In the genomic region with DNA sequence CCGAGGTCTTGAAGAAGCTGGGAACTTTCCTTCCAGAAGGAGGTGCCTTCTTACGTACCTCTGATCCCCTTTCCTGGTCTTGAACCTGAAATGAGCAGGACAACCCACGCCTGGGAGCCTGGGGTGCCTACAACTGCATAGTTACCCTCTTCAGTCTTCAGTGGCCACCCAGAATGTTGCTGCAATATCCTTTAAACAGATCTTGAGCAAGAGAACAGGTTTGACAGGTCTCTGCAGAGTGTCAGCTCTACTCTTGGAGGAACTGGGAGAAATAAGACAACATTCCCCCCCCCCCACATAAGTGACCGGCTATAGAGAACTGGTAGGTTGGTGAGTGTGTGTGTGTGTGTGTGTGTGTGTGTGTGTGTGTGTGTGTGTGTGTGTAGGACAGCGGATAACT, we compare ENCODE assay signal across 21 mouse cellular contexts.
DNase-seq lines count a peak whose midpoint lies in the region; ATAC-seq and TF ChIP-seq lines count a peak whose summit lies in the region.
"Had no signal": no experiment of that assay in that cellular context is flagged by ENCODE, and none has a peak within 500 bp of the region (broad histone marks: within the 10 kb centered on the region; RNA-seq: fewer than 3 reads in every experiment).

No protein-coding gene starts in this region.

- H3K36me3 ChIP-seq in intestine, embryonic 15.5 days: no peaks in the 10 kb centered on the region
- no peaks in the 10 kb centered on the region for H3K36me3 ChIP-seq in intestine, postnatal 0 days (ENCODE audit: control insufficient read depth, insufficient read depth)
- no peaks in the 10 kb centered on the region for H3K36me3 ChIP-seq in lung, embryonic 14.5 days (ENCODE audit: insufficient read depth)
- no peaks in the 10 kb centered on the region for H3K36me3 ChIP-seq in hindbrain, embryonic 11.5 days (ENCODE audit: control insufficient read depth, insufficient read depth, low read length)
- H3K36me3 ChIP-seq: hindbrain, embryonic 13.5 days; limb, embryonic 12.5 days; liver, embryonic 12.5 days had no signal

- WGBS in intestine, embryonic 15.5 days: 53% methylated on average over 5 of the region's 5 CpGs
- 55% methylated on average over 5 of the region's 5 CpGs for WGBS in intestine, postnatal 0 days
- 59% methylated on average over 5 of the region's 5 CpGs for WGBS in lung, embryonic 14.5 days
- WGBS in hindbrain, embryonic 11.5 days: 79% methylated on average over 5 of the region's 5 CpGs

- no peak overlapping the region for H3K4me2 ChIP-seq in intestine, embryonic 15.5 days (replicated peaks)
- no peak overlapping the region for H3K4me2 ChIP-seq in intestine, postnatal 0 days (replicated peaks; ENCODE audit: low read depth)
- H3K4me2 ChIP-seq in lung, embryonic 14.5 days: no peak overlapping the region
- no peak overlapping the region for H3K4me2 ChIP-seq in hindbrain, embryonic 11.5 days (replicated peaks; ENCODE audit: low read depth, low read length)
- H3K4me2 ChIP-seq: forebrain, embryonic 13.5 days; hindbrain, embryonic 13.5 days; limb, embryonic 12.5 days; liver, embryonic 12.5 days; midbrain, embryonic 11.5 days had no signal

- DNase-seq in fat pad, adult 2 months (ENCODE audit: extremely low read depth, low read depth, low spot score): peak; percentile 37
- DNase-seq in lung, embryonic 14.5 days: peak; percentile 48
- peak; percentile 77 for DNase-seq in lung, postnatal 25 days (ENCODE audit: low spot score)
- DNase-seq in hindbrain, embryonic 11.5 days (ENCODE audit: low spot score): no peak
- no peak for DNase-seq in testis, postnatal 10 days (ENCODE audit: low spot score)
- DNase-seq: adrenal gland, postnatal 25 days; cerebellum, adult 9-10 months; gastrocnemius, adult 2 months; heart, adult 18-20 months; kidney, adult 8-10 months; kidney, postnatal 14 days had no signal

- peak; percentile 50 for ATAC-seq in intestine, embryonic 15.5 days
- no peak; the same call in 1 of the 2 replicates for ATAC-seq in intestine, postnatal 0 days
- ATAC-seq in lung, embryonic 14.5 days (ENCODE audit: insufficient read depth): peak; percentile 41
- no peak for ATAC-seq in erythroblast, adult 5-6 weeks (replicated peaks; ENCODE audit: low FRiP score, poor library complexity, severe bottlenecking)
- ATAC-seq in hindbrain, embryonic 11.5 days (ENCODE audit: low FRiP score): no peak
- ATAC-seq: forebrain, embryonic 13.5 days; liver, embryonic 12.5 days had no signal

- no peak overlapping the region for H3K9ac ChIP-seq in intestine, embryonic 15.5 days
- H3K9ac ChIP-seq in intestine, postnatal 0 days (ENCODE audit: low read depth, low read length): no peak overlapping the region
- H3K9ac ChIP-seq in lung, embryonic 14.5 days: no peak overlapping the region
- H3K9ac ChIP-seq in hindbrain, embryonic 11.5 days (ENCODE audit: low read depth, low read length): no peak overlapping the region
- H3K9ac ChIP-seq: forebrain, embryonic 13.5 days; hindbrain, embryonic 13.5 days; limb, embryonic 12.5 days; liver, embryonic 12.5 days had no signal

- peaks cover 7% of the 10 kb centered on the region; the same call in 1 of the 2 replicates for H3K4me1 ChIP-seq in intestine, embryonic 15.5 days (replicated peaks)
- no peaks in the 10 kb centered on the region for H3K4me1 ChIP-seq in intestine, postnatal 0 days (replicated peaks; ENCODE audit: control insufficient read depth, insufficient read depth, low read length)
- no peaks in the 10 kb centered on the region for H3K4me1 ChIP-seq in lung, embryonic 14.5 days (ENCODE audit: insufficient read depth)
- H3K4me1 ChIP-seq in hindbrain, embryonic 11.5 days (replicated peaks; ENCODE audit: control insufficient read depth, insufficient read depth, low read length): no peaks in the 10 kb centered on the region
- H3K4me1 ChIP-seq: limb, embryonic 12.5 days; liver, embryonic 12.5 days had no signal

- no peak overlapping the region for H3K4me3 ChIP-seq in intestine, embryonic 15.5 days (replicated peaks)
- H3K4me3 ChIP-seq in intestine, postnatal 0 days (ENCODE audit: low read depth, low read length): no peak overlapping the region
- no peak overlapping the region for H3K4me3 ChIP-seq in lung, embryonic 14.5 days (ENCODE audit: low read depth, low read length)
- H3K4me3 ChIP-seq in hindbrain, embryonic 11.5 days (ENCODE audit: low read depth, low read length): no peak overlapping the region
- H3K4me3 ChIP-seq: forebrain, embryonic 13.5 days; gastrocnemius, adult 2 months; hindbrain, embryonic 13.5 days; limb, embryonic 12.5 days; liver, embryonic 12.5 days had no signal

- no peaks in the 10 kb centered on the region for H3K27me3 ChIP-seq in intestine, embryonic 15.5 days (replicated peaks)
- no peaks in the 10 kb centered on the region for H3K27me3 ChIP-seq in intestine, postnatal 0 days (replicated peaks; ENCODE audit: control insufficient read depth, insufficient read depth, low read length)
- no peaks in the 10 kb centered on the region for H3K27me3 ChIP-seq in lung, embryonic 14.5 days (ENCODE audit: insufficient read depth, low read length)
- no peaks in the 10 kb centered on the region for H3K27me3 ChIP-seq in hindbrain, embryonic 11.5 days (ENCODE audit: control insufficient read depth, insufficient read depth, low read length)
- H3K27me3 ChIP-seq: forebrain, embryonic 13.5 days; hindbrain, embryonic 13.5 days; limb, embryonic 12.5 days; liver, embryonic 12.5 days had no signal

- H3K9me3 ChIP-seq in intestine, embryonic 15.5 days: no peaks in the 10 kb centered on the region
- H3K9me3 ChIP-seq in intestine, postnatal 0 days (ENCODE audit: control insufficient read depth): no peaks in the 10 kb centered on the region
- H3K9me3 ChIP-seq in lung, embryonic 14.5 days (ENCODE audit: low read depth, low read length): no peaks in the 10 kb centered on the region
- H3K9me3 ChIP-seq in hindbrain, embryonic 11.5 days (ENCODE audit: control insufficient read depth, low read length): no peaks in the 10 kb centered on the region
- H3K9me3 ChIP-seq: forebrain, embryonic 13.5 days; hindbrain, embryonic 13.5 days; limb, embryonic 12.5 days; liver, embryonic 12.5 days had no signal

- TF ChIP-seq CTCF in intestine, postnatal 0 days (IDR thresholded peaks at IDR 0.05; ENCODE audit: low read depth): no peak
- no peak for TF ChIP-seq CTCF in lung, embryonic 14.5 days (IDR thresholded peaks at IDR 0.05; ENCODE audit: low read depth)

- no peak overlapping the region for H3K27ac ChIP-seq in intestine, embryonic 15.5 days
- H3K27ac ChIP-seq in intestine, postnatal 0 days (ENCODE audit: low read depth, low read length): no peak overlapping the region
- H3K27ac ChIP-seq in lung, embryonic 14.5 days (ENCODE audit: low read depth): no peak overlapping the region
- no peak overlapping the region for H3K27ac ChIP-seq in hindbrain, embryonic 11.5 days (ENCODE audit: low read depth, low read length)
- H3K27ac ChIP-seq: forebrain, embryonic 13.5 days; gastrocnemius, adult 2 months; hindbrain, embryonic 13.5 days; limb, embryonic 12.5 days; liver, embryonic 12.5 days; macrophage; stomach, postnatal 0 days had no signal

Comparison
In these comparisons a context has a peak if more than half of its experiments do, and no peak if none do; other contexts are left out.
1. ATAC-seq: peak in intestine, embryonic 15.5 days (single experiment) and lung, embryonic 14.5 days (single experiment); none in intestine, postnatal 0 days (single experiment), erythroblast, adult 5-6 weeks (single experiment) and hindbrain, embryonic 11.5 days (single experiment).
2. DNase-seq: peak in fat pad, adult 2 months (single experiment), lung, embryonic 14.5 days (single experiment) and lung, postnatal 25 days (single experiment); none in hindbrain, embryonic 11.5 days (single experiment) and testis, postnatal 10 days (single experiment).